Mouse (Mus musculus) gastrocnemius, adult 8-10 months (tissue): ENCODE results near the gene Cd209e. TPM values are rescaled to one million over a fixed set of nuclear protein-coding genes. Genes with fewer than 3 reads are reported as not detected.
A peak's percentile ranks its signal among the peaks of the same experiment; 100 is the strongest.
"Not testable (repeated sequence)": the region's sequence is repeated elsewhere in the genome, so short reads cannot be mapped to it uniquely, and the experiment has no call there.

ENCODE experiments used
- DNase-seq, 2 experiments: peaks; one replicate each; pipeline ENCODE4 v3.0.0; 2022; ENCODE audit warnings: low spot score in 2 of 2
- total RNA-seq, 4 experiments: library from RNA; stranded (reverse); gene quantifications; 2 replicates each; pipeline ENCODE4 v1.2.4; 2022

The Cd209e gene
- not detected for total RNA-seq

DNA sequence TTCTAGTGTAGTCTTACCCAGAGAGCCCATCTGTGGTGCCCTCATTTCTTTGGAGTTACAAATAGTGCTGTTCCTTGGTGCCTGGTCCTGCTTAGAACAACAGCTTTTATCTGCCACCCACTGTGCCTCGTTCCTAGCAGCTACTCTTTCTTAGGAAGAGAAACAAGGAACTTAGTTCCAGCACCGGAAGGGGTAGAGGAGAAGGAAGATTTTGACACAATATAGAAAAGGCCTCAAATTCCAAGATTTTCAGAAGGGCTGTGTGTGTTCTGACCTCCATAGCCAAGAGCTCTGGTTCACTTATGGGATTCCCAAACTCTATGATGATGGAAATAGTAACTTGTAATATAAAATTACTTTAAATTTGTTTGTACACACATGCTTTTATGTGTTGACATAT is at the start of gene Cd209e:
TSS of gene Cd209e (minus strand) at position 101 of the 400 bp plus-strand sequence.
- DNase-seq, result no peak

DNA sequence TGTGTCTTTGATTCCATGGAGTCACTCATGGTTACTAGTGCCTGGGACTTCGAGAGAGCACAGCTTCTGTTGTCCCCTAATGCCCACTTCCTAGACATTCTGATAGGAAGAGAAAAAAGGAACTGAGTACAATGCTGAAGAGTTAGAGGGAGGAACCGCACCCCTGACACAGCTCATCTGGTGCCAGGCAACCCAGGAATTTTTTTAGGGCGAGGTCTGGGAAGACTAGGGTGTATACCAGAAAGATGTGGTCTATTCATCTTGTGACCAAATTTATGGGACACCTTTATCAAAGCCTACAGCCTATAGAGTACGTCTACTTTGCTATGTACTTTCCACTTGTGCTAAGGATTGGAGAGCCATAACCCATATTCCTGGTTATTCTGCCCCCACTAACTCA is 24.3 kb upstream of the Cd209e start, which contains the start of gene Cd209d:
TSS of gene Cd209d (minus strand) at position 101 of the 400 bp plus-strand sequence.
- no peak for DNase-seq

DNA sequence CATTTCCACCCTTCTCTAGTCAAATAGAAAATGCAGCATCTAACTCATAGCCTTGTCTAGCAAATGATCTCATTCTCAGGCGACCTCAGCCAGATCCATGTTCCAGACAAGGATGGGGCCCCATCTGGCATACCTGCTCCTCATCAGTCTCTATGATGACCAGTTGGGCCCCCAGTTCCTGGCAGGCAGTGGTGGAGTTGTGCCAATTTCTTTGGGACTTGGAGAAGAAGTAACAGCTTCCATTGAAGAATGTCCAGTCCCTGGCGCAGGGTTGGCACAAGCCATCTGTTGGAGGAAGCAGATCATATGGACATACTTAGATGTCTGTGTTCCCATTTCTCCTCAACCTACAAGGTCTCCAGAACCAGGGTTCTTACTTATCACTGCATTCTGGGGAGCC is 22.0 kb upstream of the Cd209e start:
- DNase-seq, result no peak

DNA sequence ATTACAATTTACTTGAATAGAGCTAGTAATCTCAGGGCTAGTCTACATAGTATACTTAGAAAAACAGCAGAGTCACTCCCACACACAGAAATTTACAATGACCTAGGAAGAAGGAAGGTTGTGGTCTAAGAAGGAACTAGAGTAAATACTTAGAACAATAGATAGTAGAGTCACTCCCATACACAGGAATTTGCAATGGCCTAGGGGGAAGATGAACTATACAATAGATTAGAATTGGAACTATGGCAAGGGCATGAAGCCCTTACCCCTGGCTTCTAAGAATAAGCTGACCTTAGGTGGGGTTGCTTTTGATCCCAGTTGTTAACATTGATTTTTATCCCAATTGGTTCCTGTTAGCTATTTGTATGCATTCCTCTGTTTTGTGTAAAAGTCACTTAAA is 8.6 kb upstream of the Cd209e start:
- DNase-seq, result not testable (repeated sequence)

DNA sequence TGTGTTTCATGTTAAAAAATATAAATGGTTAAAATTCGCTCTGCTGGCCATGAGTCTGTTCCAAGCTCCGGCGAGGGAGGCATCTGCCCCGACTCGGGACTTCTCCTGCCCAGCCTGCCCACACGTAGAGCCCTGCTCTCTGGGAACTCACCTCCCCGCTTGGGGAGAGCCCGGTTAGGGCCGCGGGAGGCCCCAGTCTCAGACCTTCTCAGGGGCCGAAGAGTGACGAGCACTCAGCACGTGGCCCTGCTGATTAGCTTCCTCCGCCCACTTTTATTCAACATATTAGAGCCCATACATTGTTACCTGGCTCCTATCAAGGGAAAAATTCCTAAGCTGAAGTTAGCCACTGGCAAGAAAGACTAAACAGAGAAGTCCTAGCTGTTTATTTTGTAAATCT is 51.0 kb downstream of the Cd209e start:
- DNase-seq, result peak in 1 of 2 experiments; percentile 4

Other genes with a start within 250 kb of the Cd209e start
- 10 to 100 TPM in 3 of 4 experiments, 1 to 10 TPM in 1; 9.5 to 12.2 (median 11.2) TPM for gene Xab2, start 233.0 kb downstream of the Cd209e start, total RNA-seq
- 10 to 100 TPM; 80.6 to 87.8 (median 85.1) TPM for gene Pet100, start 232.8 kb downstream of the Cd209e start, total RNA-seq
- not detected for gene Pcp2, start 228.8 kb downstream of the Cd209e start, total RNA-seq
- gene Stxbp2, start 223.4 kb downstream of the Cd209e start, total RNA-seq, result 1 to 10 TPM; 2.6 to 6.3 (median 3.8) TPM
- gene Retn, start 198.5 kb downstream of the Cd209e start, total RNA-seq, result 1 to 10 TPM; 1.3 to 8.8 (median 3.2) TPM
- gene Mcemp1, start 188.6 kb downstream of the Cd209e start, total RNA-seq, result not detected
- 1 to 10 TPM in 3 of 4 experiments, not detected in 1; 1.3 to 2.1 (median 2.1) TPM for gene Fcor, start 181.9 kb downstream of the Cd209e start, total RNA-seq
- 10 to 100 TPM; 19.5 to 22.7 (median 20.3) TPM for gene Trappc5, start 178.0 kb downstream of the Cd209e start, total RNA-seq
- gene Fcer2a, start 160.1 kb downstream of the Cd209e start, total RNA-seq, result not detected
- gene Clec4g, start 133.7 kb downstream of the Cd209e start, total RNA-seq, result not detected
- 1 to 10 TPM in 1 of 4 experiments, under 1 TPM in 3; 0.19 to 1.2 (median 0.38) TPM for gene Cd209a, start 105.3 kb downstream of the Cd209e start, total RNA-seq
- gene Cd209d, start 24.2 kb upstream of the Cd209e start, total RNA-seq, result 1 to 10 TPM in 2 of 4 experiments, under 1 TPM in 2; 0.56 to 2.1 (median 1.1) TPM
- 1 to 10 TPM in 1 of 4 experiments, under 1 TPM in 3; 0.63 to 2.1 (median 0.86) TPM for gene Cd209b, start 72.5 kb upstream of the Cd209e start, total RNA-seq
- under 1 TPM in 3 of 4 experiments, not detected in 1; 0.31 to 0.75 (median 0.61) TPM for gene Cd209c, start 100.4 kb upstream of the Cd209e start, total RNA-seq